Mouse (Mus musculus) neural tube, embryonic 14.5 days (tissue): ENCODE measurements around the gene Btbd8. TPM values are rescaled to one million over a fixed set of nuclear protein-coding genes. Genes with fewer than 3 reads are reported as not detected.

ENCODE experiments used
- ATAC-seq: fragments of 200-750 bp; cut with Nextera tagmentation; 2 replicates; pipeline ENCODE4 v1.8.0; 2017; ENCODE audit warnings: low read depth, mild to moderate bottlenecking, moderate TSS enrichment, moderate library complexity
- H3K27ac ChIP-seq: fragments of 300-500 bp; sonication (generic); 2 replicates; pipeline ENCODE4 v1.5.1; 2014; ENCODE audit warnings: low read depth, mild to moderate bottlenecking, control low read depth, low read length, moderate library complexity, mixed read lengths
- H3K27me3 ChIP-seq: fragments of 300-500 bp; sonication (generic); 2 replicates; pipeline ENCODE4 v1.6.1; 2014; ENCODE audit warnings: low read length; ENCODE audit not compliant: control insufficient read depth, insufficient read depth
- H3K36me3 ChIP-seq: fragments of 300-500 bp; sonication (generic); 2 replicates; pipeline ENCODE4 v1.6.1; 2014; ENCODE audit warnings: low read length, mixed read lengths; ENCODE audit not compliant: control insufficient read depth, insufficient read depth
- H3K4me1 ChIP-seq: fragments of 300-500 bp; sonication (generic); 2 replicates; pipeline ENCODE4 v1.6.1; 2014; ENCODE audit warnings: low read length; ENCODE audit not compliant: control insufficient read depth, insufficient read depth
- H3K4me2 ChIP-seq: fragments of 300-500 bp; sonication (generic); 2 replicates; pipeline ENCODE4 v1.6.1; 2014; ENCODE audit warnings: mild to moderate bottlenecking, low read depth, low read length, control low read depth
- H3K4me3 ChIP-seq: fragments of 300-500 bp; sonication (generic); 2 replicates; pipeline ENCODE4 v1.5.1; 2014; ENCODE audit warnings: low read depth, low read length, control low read depth, mixed read lengths
- H3K9ac ChIP-seq: fragments of 300-500 bp; sonication (generic); replicated peaks from 2 replicates; pipeline ENCODE4 v1.6.1; 2014; ENCODE audit warnings: low read depth, mild to moderate bottlenecking, control low read depth, low read length, mixed read lengths
- H3K9me3 ChIP-seq: fragments of 300-500 bp; sonication (generic); 2 replicates; pipeline ENCODE4 v1.6.1; 2016; ENCODE audit warnings: low read length; ENCODE audit not compliant: control insufficient read depth
- WGBS: fragments of 180-500 bp; shearing (Covaris S2); extraction: QIAGEN DNeasy Blood & Tissue Kit; methylation state at CpG from one replicate; pipeline ENCODE4 v1.1.7; 2014; 5-methylcytosine and 5-hydroxymethylcytosine counted together
- polyA plus RNA-seq: library from polyadenylated mRNA; unstranded; fragments of >200 nt; fragmentation: Nextera tagmentation; extraction: Ambion mirVana; gene quantifications from 2 replicates; pipeline ENCODE4 v1.2.1, GENCODE M21; 2014

Gene Btbd8
- polyA plus RNA-seq, 1 experiment from 2014 or later = 21.2 TPM

DNA sequence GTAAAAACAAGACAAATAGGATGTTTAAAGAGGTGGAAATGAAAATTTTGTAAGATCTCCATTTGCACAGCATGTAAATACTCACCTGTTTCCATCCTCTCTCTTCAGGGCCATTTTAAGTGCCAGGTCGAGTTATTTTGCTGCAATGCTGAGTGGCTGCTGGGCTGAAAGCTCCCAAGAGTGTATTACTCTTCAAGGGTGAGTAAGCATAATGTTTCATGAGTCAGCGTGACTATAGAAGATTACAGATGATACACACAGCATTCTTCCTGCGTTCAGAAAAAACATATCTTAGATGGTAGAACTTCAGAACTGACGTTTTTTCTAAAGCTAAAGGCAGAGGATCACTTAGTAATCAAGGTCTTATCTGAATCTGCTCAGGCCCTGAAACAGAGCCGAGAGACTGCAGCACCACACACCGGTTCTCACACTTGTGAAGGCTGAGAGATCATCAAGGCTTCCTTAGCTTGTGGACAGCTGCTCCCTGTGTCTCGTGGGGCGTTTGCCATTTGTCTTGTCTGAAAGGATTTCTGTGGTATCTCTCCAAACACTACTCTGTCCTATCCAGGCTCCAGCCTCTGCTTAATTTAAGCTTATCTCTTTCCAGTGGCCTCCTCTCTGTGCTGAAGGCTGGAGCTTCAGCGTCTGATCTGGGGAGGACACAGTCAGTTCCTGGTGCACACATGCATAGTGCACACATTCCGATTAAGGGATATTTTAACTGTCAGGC lies 33.0 kb downstream of the Btbd8 start:
- no peaks in the 10 kb centered on the region for H3K4me1 ChIP-seq
- ATAC-seq = no peak
- no peak overlapping the region for H3K9ac ChIP-seq
- no peaks in the 10 kb centered on the region; the same call in 1 of the 2 replicates for H3K9me3 ChIP-seq
- 74% methylated on average over 10 of the region's 10 CpGs for WGBS
- H3K27me3 ChIP-seq = no peaks in the 10 kb centered on the region
- H3K4me2 ChIP-seq = no peak overlapping the region
- H3K4me3 ChIP-seq = no peak overlapping the region
- H3K27ac ChIP-seq = no peak overlapping the region
- H3K36me3 ChIP-seq = no peaks in the 10 kb centered on the region

DNA sequence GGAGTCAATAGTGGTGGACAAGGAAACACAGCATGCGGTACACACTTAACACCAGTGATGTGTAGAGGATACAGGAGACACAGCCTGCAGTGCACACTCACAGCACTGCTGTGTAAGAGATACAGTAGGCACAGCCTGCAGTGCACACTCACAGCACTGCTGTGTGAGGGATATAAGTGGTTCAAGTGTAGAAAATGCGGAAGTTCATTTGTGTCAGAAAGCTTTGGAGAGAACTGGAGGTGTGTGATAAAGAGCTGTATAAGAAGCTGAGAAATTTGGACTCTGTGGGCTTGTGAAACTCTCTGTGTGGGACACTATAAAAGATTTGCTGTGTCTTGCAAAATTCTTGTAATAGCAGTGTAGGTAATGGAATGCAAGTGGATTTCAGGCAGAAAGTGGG lies 42.4 kb downstream of the Btbd8 start:
- Histone ChIP-seq H3K4me2 (no peak overlapping the region), H3K27me3 (no peaks in the 10 kb centered on the region), H3K9ac (no peak overlapping the region), H3K9me3 (no peaks in the 10 kb centered on the region; the same call in 1 of the 2 replicates), H3K4me3 (no peak overlapping the region), H3K27ac (no peak overlapping the region), H3K4me1 (no peaks in the 10 kb centered on the region), H3K36me3 (no peaks in the 10 kb centered on the region)
- ATAC-seq = no peak
- 93% methylated on average over 2 of the region's 2 CpGs for WGBS

DNA sequence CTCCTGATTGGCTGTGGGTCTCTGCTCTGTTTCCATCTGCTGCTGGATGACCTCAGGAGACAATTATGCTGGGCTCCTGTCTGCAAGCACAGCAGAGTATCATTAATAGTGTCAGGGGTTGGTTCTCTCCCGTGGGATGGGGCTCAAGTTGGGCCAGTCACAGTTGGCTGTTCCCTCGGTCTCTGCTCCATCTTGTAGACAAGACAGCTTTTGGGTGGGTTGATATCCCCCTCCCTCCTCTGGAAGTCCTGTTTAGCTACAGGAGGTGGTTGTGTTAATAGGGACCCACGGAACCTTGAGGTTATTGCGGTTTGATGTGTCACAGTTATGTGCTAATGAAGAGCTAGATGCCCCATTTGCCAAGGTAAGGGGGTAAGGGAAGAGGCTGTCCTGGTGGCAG lies 51.2 kb downstream of the Btbd8 start:
- no peak for ATAC-seq

DNA sequence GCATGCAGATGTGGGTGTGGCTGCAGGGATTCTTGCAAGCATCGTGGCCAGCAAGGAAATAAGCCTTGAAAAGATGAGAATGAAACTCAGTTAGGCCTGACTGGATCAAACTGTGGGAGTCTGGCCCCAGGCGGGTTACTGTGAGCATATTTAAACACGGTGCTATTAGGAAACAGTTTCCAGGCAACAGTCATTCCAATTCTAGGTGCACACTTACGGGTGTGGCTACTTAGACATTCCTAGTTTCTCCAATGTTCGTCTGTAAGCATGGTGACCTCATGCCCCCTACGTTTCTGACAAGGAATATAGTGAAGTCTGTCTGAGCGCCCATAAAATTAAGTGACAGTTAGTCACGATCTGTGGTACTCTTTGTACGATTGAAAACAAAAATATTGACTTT lies 53.2 kb downstream of the Btbd8 start:
- Histone ChIP-seq H3K4me3 (no peak overlapping the region), H3K4me2 (no peak overlapping the region), H3K4me1 (no peaks in the 10 kb centered on the region), H3K9me3 (no peaks in the 10 kb centered on the region), H3K27ac (no peak overlapping the region), H3K9ac (no peak overlapping the region), H3K36me3 (no peaks in the 10 kb centered on the region), H3K27me3 (no peaks in the 10 kb centered on the region)
- 76% methylated on average over 9 of the region's 9 CpGs for WGBS
- no peak for ATAC-seq

More for the DNA sequence above, 51.2 kb downstream of the Btbd8 start:
- Histone ChIP-seq H3K4me2 (no peak overlapping the region), H3K9ac (no peak overlapping the region), H3K9me3 (no peaks in the 10 kb centered on the region), H3K27ac (no peak overlapping the region), H3K36me3 (no peaks in the 10 kb centered on the region), H3K27me3 (no peaks in the 10 kb centered on the region), H3K4me3 (no peak overlapping the region), H3K4me1 (no peaks in the 10 kb centered on the region)
- whole genome bisulfite sequencing = 77% methylated on average over 4 of the region's 4 CpGs

DNA sequence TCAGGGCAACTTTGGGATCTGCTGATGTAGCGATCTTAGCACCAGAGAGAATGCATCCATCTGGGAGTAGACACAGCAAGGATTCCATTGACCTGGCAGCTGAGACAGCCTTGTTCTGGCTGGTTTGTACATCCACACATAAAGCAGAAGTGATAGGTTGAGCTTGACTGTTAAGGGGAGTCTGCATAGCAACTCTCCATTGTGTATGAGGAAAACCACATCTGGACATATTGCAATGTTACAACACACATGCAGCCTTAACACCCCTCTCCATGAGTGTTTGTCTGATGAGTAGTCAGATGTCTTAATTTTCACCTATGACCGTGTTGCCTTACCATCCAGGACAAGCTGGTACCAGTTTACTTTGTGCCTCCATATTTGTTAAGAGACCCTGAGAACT lies 54.7 kb downstream of the Btbd8 start:
- H3K27ac ChIP-seq = no peak overlapping the region
- 91% methylated on average over 2 of the region's 2 CpGs for WGBS
- peaks cover under 1% of the 10 kb centered on the region; the same call in 1 of the 2 replicates for H3K4me1 ChIP-seq
- no peaks in the 10 kb centered on the region for H3K27me3 ChIP-seq
- no peaks in the 10 kb centered on the region for H3K9me3 ChIP-seq
- H3K36me3 ChIP-seq = no peaks in the 10 kb centered on the region
- H3K4me2 ChIP-seq = no peak overlapping the region
- H3K9ac ChIP-seq = no peak overlapping the region
- ATAC-seq = no peak
- no peak overlapping the region for H3K4me3 ChIP-seq

DNA sequence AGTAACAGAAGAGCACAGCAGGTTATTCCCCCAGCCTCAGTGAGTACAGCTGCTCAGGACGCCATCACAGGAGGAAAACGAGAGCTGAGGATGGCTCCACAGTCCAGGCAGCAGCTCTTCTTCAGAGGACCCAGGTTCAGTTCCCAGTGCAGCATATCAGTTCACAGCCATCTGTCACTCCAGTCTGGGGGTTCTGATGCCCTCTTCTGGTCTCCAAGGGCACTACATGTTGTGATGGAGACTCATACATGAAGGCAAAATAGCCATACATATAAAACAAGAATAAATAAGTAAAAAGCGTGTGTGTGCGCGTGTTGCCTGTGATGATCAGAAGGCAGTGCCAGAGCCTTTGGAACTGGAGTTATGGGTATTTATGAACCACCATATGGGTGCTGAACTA lies 57.0 kb downstream of the Btbd8 start:
- 95% methylated on average over 5 of the region's 5 CpGs for WGBS
- Histone ChIP-seq H3K9ac (no peak overlapping the region), H3K4me3 (no peak overlapping the region), H3K4me1 (peaks cover 3% of the 10 kb centered on the region; the same call in 1 of the 2 replicates), H3K36me3 (no peaks in the 10 kb centered on the region), H3K27ac (no peak overlapping the region), H3K4me2 (no peak overlapping the region), H3K9me3 (no peaks in the 10 kb centered on the region), H3K27me3 (no peaks in the 10 kb centered on the region)
- no peak for ATAC-seq

DNA sequence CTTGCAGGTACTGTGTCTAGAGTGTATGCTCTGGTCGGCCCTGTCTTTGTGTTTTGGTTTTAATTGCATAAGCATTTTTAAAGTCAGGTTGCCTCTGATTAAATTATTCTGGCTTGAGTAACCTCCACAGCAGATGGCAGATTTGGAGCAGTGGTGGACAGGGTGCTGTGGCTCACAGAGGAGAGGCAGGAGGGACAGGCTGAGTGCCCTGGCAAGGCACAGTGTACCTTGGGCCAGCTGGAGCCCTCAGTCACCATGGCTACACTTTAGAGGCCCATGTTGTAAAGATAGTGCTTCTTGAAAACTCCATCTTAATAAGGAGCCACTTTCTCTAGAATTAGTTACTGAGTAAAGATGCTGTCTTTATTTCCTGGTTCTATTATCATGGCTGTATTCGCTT lies 58.2 kb downstream of the Btbd8 start:
- H3K36me3 ChIP-seq = no peaks in the 10 kb centered on the region
- no peak overlapping the region for H3K4me3 ChIP-seq
- H3K4me1 ChIP-seq = peaks cover 3% of the 10 kb centered on the region; the same call in 1 of the 2 replicates
- no peak overlapping the region for H3K9ac ChIP-seq
- no peaks in the 10 kb centered on the region for H3K9me3 ChIP-seq
- 88% methylated on average over 2 of the region's 2 CpGs for WGBS
- H3K4me2 ChIP-seq = no peak overlapping the region
- no peak overlapping the region for H3K27ac ChIP-seq
- no peak for ATAC-seq
- H3K27me3 ChIP-seq = no peaks in the 10 kb centered on the region

DNA sequence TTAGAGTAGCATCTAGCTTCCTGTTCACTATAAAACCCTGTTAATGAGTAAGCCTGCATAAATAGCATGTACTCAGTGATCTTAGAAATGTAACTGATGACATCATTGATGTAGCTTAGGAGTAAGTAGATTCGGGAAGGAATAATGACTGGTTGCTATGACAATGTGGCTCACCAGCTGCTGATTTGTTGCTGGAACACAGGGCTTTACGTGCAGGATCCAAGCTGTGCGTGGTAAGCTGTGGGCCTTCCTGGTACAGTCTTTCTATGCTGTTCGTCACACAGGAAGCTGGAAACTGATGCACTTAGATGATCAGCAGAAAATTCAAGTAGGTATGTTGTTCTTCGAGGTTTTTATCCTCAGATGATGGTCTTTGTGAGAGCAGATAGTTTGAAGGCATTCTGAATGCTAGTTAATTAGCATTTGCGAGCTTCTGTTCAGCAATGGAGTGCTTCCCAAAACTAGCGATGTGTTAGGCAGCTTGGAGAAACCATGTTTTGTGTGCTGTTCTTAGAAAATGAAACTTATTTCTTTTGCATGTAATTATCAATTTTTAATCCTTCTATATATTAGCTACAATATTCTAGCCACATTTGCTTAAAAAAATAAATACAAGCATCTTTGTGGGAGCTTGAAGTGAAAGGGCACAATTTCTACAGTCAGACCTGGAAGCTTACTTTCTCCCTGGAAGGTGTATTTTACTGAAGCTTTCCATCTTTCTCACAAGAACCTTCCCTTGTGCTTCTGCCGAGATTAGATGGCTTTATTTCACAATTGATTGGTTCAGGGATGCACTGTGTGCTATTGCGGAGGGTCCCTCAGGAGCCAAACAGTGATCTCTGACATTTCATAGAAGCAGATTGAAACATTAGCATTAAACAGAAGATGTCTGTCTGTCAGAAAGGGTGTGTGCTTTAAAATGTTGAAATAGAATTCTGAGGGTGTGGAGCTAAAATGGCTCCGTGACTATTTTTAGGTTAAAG lies 60.0 kb downstream of the Btbd8 start:
- no peaks in the 10 kb centered on the region for H3K27me3 ChIP-seq
- H3K36me3 ChIP-seq = no peaks in the 10 kb centered on the region
- H3K9me3 ChIP-seq = no peaks in the 10 kb centered on the region
- peak overlapping the region; percentile 44 for H3K4me2 ChIP-seq
- peak overlapping the region; percentile 82 for H3K27ac ChIP-seq
- peaks cover 3% of the 10 kb centered on the region; the same call in 1 of the 2 replicates for H3K4me1 ChIP-seq
- H3K4me3 ChIP-seq = peak overlapping the region; percentile 21
- ATAC-seq = peak; percentile 97
- H3K9ac ChIP-seq = peak overlapping the region; percentile 25; the same call in 1 of the 2 replicates
- WGBS = 32% methylated on average over 10 of the region's 10 CpGs
